Mouse (Mus musculus) kidney, postnatal 0 days (tissue): ENCODE results near the gene BC030870. TPM values are rescaled to one million over a fixed set of nuclear protein-coding genes. Genes with fewer than 3 reads are reported as not detected.

Experiments
- ATAC-seq: fragments of 200-750 bp; cut with Nextera tagmentation; replicated peaks from 2 replicates; pipeline ENCODE4 v1.8.0; 2017; ENCODE audit warnings: low read depth, moderate number of reproducible peaks, moderate TSS enrichment, moderate library complexity; ENCODE audit not compliant: low FRiP score
- DNase-seq: peaks from one replicate; pipeline ENCODE4 v3.0.0-alpha.2; 2016; ENCODE audit warnings: low spot score
- H3K27ac ChIP-seq: fragments of 300-500 bp; sonication (generic); 2 replicates; pipeline ENCODE4 v1.5.1; 2014; ENCODE audit warnings: mild to moderate bottlenecking
- H3K27me3 ChIP-seq: fragments of 300-500 bp; sonication (generic); 2 replicates; pipeline ENCODE4 v1.6.1; 2014; ENCODE audit warnings: low read length, mixed read lengths; ENCODE audit not compliant: insufficient read depth
- H3K36me3 ChIP-seq: fragments of 300-500 bp; sonication (generic); 2 replicates; pipeline ENCODE4 v1.6.1; 2014; ENCODE audit warnings: low read length, mixed read lengths; ENCODE audit not compliant: insufficient read depth
- H3K4me1 ChIP-seq: fragments of 300-500 bp; sonication (generic); replicated peaks from 2 replicates; pipeline ENCODE4 v1.6.1; 2014; ENCODE audit warnings: antibody characterized with exemption, low read length, mixed read lengths; ENCODE audit not compliant: insufficient read depth
- H3K4me2 ChIP-seq: fragments of 300-500 bp; sonication (generic); 2 replicates; pipeline ENCODE4 v1.6.1; 2014; ENCODE audit warnings: mild to moderate bottlenecking, low read length, moderate library complexity, mixed read lengths
- H3K4me3 ChIP-seq: fragments of 300-500 bp; sonication (generic); replicated peaks from 2 replicates; pipeline ENCODE4 v1.5.1; 2014; ENCODE audit warnings: low read depth, low read length
- H3K9ac ChIP-seq: fragments of 300-500 bp; sonication (generic); 2 replicates; pipeline ENCODE4 v1.6.1; 2014; ENCODE audit warnings: low read depth, low read length
- H3K9me3 ChIP-seq: fragments of 300-500 bp; sonication (generic); replicated peaks from 2 replicates; pipeline ENCODE4 v1.6.1; 2016; ENCODE audit warnings: low read length, inconsistent platforms, mixed read lengths
- CTCF ChIP-seq: IDR thresholded peaks from 2 replicates; pipeline ENCODE4 v1.5.1; 2016; ENCODE audit warnings: antibody characterized with exemption, low read depth, mild to moderate bottlenecking, moderate library complexity
- WGBS: fragments of 180-500 bp; shearing (Covaris S2); extraction: QIAGEN DNeasy Blood & Tissue Kit; methylation state at CpG from one replicate; pipeline ENCODE4 v1.1.7; 2014; 5-methylcytosine and 5-hydroxymethylcytosine counted together
- polyA plus RNA-seq: library from polyadenylated mRNA; unstranded; fragments of >200 nt; fragmentation: Nextera tagmentation; extraction: Ambion mirVana; gene quantifications from 2 replicates; pipeline ENCODE4 v1.2.1, GENCODE M21; 2015

The BC030870 gene
- polyA plus RNA-seq, 1 experiment from 2014 or later = 0.29 TPM

DNA sequence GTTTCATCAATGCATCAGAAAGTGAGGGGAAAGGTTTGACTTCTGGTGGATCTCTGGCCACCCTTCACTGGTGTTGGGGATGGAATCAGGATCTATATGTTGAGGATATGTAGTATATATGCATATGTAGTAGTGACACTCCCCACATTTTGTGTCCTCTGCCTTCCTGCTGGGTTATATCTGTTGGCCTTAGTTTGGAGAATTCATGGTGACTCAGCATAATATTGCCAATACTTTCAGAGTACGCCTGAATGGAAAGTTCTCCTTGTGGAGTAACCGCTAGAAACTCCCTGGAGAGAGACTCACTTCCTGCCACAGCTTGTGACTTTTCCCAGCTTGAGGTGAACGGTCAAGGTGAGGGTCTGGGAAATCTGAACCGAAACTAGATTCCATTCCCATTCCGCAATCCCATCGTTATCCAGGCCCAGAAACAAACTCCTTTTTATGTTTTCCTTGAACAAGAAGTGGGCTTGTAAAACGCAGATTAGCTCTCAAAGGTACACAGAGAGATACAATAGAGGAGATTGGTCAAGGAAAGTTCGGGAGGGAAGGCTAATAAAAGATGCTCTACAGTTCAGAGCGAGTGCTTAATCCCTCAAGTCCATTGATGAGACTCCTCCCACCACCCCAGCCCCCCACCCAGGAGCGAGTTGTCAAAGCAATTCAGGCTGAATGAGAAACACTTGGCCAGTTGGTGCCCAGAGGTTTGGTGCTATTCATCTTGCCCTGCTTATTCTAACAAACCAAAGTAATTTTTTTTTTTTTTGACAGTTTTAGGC, 61.5 kb downstream of the BC030870 start:
- no peak for TF ChIP-seq CTCF

GRCm38 (mm10) chr8:65067031-65067430, 62.3 kb downstream of the BC030870 start:
- H3K9me3 ChIP-seq = no peaks in the 10 kb centered on the region
- no peaks in the 10 kb centered on the region for H3K27me3 ChIP-seq
- H3K36me3 ChIP-seq = no peaks in the 10 kb centered on the region
- H3K4me1 ChIP-seq = no peaks in the 10 kb centered on the region
- H3K4me2 ChIP-seq = no peak overlapping the region
- 95% methylated on average over 4 of the region's 4 CpGs for WGBS
- TF ChIP-seq CTCF = no peak
- no peak overlapping the region for H3K4me3 ChIP-seq
- H3K9ac ChIP-seq = no peak overlapping the region
- DNase-seq = no peak
- no peak overlapping the region for H3K27ac ChIP-seq
- ATAC-seq = no peak

More for the DNA sequence above, 61.5 kb downstream of the BC030870 start:
- Histone ChIP-seq H3K4me3 (no peak overlapping the region), H3K4me1 (no peaks in the 10 kb centered on the region), H3K9me3 (no peaks in the 10 kb centered on the region), H3K36me3 (no peaks in the 10 kb centered on the region), H3K27ac (no peak overlapping the region), H3K9ac (no peak overlapping the region), H3K4me2 (no peak overlapping the region), H3K27me3 (no peaks in the 10 kb centered on the region)
- ATAC-seq (no peak), DNase-seq (no peak)
- WGBS = 29% methylated on average over 10 of the region's 10 CpGs

GRCm38 (mm10) chr8:65065622-65066021, 63.7 kb downstream of the BC030870 start:
- Histone ChIP-seq H3K4me2 (no peak overlapping the region), H3K4me3 (no peak overlapping the region), H3K9me3 (no peaks in the 10 kb centered on the region), H3K36me3 (no peaks in the 10 kb centered on the region), H3K4me1 (no peaks in the 10 kb centered on the region), H3K9ac (no peak overlapping the region), H3K27me3 (no peaks in the 10 kb centered on the region), H3K27ac (no peak overlapping the region)
- no peak for TF ChIP-seq CTCF
- DNase-seq = no peak
- WGBS = 96% methylated on average over 3 of the region's 3 CpGs
- ATAC-seq = no peak

DNA sequence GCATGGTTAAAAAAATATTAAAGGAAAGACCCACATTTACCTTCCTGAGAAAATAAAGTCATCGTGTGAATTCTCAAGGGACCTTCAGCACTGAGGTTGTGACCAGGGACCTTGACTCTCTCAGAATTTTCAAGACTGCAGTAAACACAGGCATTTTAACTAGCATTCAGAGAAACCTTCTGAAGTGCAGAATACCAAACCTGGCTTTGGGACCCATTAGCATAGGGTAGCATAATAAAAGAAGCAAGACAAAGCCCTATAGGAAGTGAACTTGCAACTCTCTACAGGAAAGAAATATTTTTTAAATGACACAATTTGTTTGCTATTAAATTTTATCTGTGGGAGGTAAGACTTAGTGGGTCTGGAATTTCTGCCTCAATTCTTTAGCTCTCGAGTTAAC, 65.3 kb downstream of the BC030870 start:
- TF ChIP-seq CTCF = no peak
- 32% methylated on average over 2 of the region's 2 CpGs for WGBS
- no peak for DNase-seq
- Histone ChIP-seq H3K4me2 (no peak overlapping the region), H3K9ac (no peak overlapping the region), H3K27me3 (no peaks in the 10 kb centered on the region), H3K4me1 (no peaks in the 10 kb centered on the region), H3K36me3 (no peaks in the 10 kb centered on the region), H3K9me3 (no peaks in the 10 kb centered on the region), H3K4me3 (no peak overlapping the region), H3K27ac (no peak overlapping the region)
- no peak for ATAC-seq

DNA sequence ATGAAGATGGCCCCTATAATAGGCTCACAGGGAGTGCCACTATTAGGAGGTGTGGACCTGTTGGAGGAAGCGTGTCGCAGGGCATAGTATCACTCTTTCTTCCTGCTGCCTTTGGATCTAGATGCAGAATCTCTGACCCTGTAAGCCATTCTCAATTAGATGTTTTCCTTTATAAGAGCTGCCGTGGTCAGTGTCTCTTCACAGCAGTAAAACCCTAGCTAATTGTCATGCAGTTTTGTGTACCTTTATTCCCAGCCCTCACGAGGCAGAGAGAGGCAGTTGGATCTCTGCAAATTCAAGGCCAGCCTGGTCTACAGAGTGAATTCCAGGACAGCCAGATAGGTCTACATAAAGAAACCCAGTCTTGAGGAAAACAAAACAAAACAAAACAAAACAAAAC, 67.2 kb downstream of the BC030870 start:
- whole genome bisulfite sequencing = 79% methylated on average over 4 of the region's 4 CpGs
- Histone ChIP-seq H3K4me2 (no peak overlapping the region), H3K36me3 (no peaks in the 10 kb centered on the region), H3K27me3 (no peaks in the 10 kb centered on the region), H3K4me1 (no peaks in the 10 kb centered on the region), H3K27ac (no peak overlapping the region), H3K9me3 (no peaks in the 10 kb centered on the region), H3K4me3 (no peak overlapping the region), H3K9ac (no peak overlapping the region)
- ATAC-seq = no peak
- no peak for TF ChIP-seq CTCF
- no peak for DNase-seq

DNA sequence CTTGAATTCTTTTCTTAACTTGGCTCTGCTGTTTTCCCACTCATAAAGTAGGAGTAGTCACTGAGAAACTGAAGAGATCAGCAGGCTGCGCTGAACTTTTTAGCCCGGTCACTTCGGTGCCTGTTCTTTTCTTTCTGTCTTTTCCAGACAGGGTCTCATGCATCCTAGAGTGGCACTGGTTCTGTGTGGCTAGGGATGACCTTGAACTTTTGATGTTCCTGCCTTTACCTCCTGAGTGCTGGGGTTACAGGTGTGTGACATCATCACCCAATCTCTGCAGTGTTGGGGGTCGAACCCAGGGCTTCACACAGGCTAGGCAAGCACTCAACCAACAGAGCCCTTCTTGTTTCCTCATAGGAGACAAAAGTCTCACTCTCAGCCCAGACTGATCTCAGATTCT, 72.6 kb downstream of the BC030870 start:
- Histone ChIP-seq H3K36me3 (no peaks in the 10 kb centered on the region), H3K4me2 (no peak overlapping the region), H3K27me3 (no peaks in the 10 kb centered on the region), H3K4me3 (no peak overlapping the region), H3K9me3 (no peaks in the 10 kb centered on the region), H3K4me1 (no peaks in the 10 kb centered on the region), H3K27ac (no peak overlapping the region), H3K9ac (no peak overlapping the region)
- WGBS = 89% methylated on average over 4 of the region's 4 CpGs
- no peak for DNase-seq
- no peak for ATAC-seq
- TF ChIP-seq CTCF = no peak

GRCm38 (mm10) chr8:65053968-65054367, 75.4 kb downstream of the BC030870 start:
- Histone ChIP-seq H3K4me1 (no peaks in the 10 kb centered on the region), H3K9ac (no peak overlapping the region), H3K36me3 (no peaks in the 10 kb centered on the region), H3K27me3 (no peaks in the 10 kb centered on the region), H3K27ac (no peak overlapping the region), H3K9me3 (no peaks in the 10 kb centered on the region), H3K4me2 (no peak overlapping the region), H3K4me3 (no peak overlapping the region)
- no peak for DNase-seq
- 25% methylated on average over 5 of the region's 5 CpGs for WGBS
- ATAC-seq = no peak
- no peak for TF ChIP-seq CTCF
